Mouse (Mus musculus) gastrocnemius, adult 18-20 months (tissue): ENCODE measurements around the gene Alg2. TPM values are rescaled to one million over a fixed set of nuclear protein-coding genes. Genes with fewer than 3 reads are reported as not detected.
A peak's percentile ranks its signal among the peaks of the same experiment; 100 is the strongest.

ENCODE experiments used
- DNase-seq: peaks from one replicate; pipeline ENCODE4 v3.0.0; 2021; ENCODE audit warnings: low spot score
- total RNA-seq, 2 experiments: library from RNA; stranded (reverse); gene quantifications; 2 replicates each; pipeline ENCODE4 v1.2.3; 2021

Alg2 gene
- total RNA-seq, 2 experiments from 2014 or later: 7.9 to 12.0 TPM

- no peak for DNase-seq
These were observed 6.9 kb downstream of the Alg2 start for GRCm38 (mm10) chr4:47467196-47467595.

DNA sequence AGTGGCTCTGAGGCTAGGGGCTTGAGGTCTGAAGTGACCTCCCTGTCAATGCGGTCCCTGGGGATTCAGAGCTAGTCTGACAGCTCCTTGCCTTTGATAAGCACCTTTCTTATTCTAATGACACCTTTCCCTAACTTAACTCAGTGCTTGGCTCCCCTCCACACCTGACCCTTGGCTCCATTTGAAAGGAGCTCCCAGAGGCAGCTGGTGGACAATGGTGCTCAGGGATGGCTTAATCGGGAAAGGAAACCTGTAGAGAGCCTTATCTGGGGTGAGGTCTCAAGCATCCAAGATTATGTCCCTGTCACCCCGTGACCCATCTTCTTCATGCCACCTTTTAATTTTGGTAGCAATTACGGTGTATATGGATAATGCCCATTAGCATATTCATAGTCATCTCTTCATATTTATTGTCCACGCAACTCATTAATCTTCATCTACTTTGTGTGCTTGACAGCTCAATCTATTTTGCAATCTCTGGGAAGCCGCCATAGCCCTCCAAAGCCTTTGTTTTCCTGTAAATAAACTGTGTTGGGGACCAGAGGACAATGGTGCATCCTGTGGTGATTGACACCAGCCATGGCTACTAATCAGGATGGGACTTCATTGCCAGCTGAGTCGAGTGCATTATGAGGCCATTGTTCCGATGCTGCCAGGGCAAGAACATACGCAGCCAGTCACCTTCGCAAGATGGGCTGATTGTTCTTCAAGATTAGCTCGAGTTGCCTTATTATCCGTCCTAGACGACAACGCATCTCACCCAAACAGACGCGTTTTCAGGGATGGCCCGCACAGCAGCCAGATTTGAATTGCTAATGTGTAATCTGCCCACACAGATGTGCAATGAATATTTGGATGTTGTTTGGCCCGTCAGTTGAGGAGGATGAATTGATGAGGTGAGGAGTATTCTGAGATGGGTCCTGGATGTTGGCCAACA, 24.3 kb downstream of the Alg2 start:
- DNase-seq: no peak

DNA sequence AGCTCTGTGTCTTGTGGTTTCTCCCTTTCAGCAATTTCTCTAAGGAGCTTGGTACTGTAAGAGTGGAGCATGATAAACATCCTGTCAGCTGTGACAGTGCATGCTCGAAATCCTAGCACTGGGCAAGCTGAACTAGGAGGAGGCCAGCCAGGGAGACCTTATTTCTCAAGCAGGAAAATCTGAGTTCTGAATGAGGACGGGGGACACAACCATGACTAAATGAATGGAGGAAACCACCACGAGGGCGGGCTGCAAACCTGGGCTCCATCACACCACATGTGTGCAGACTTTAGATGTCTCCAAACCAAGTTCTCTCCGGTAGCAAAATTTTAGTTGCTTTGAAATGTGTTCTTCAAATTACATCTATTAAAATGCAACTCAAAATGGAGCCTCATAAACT, 25.0 kb downstream of the Alg2 start:
- no peak for DNase-seq

GRCm38 (mm10) chr4:47448526-47448925, 25.6 kb downstream of the Alg2 start:
- no peak for DNase-seq

DNA sequence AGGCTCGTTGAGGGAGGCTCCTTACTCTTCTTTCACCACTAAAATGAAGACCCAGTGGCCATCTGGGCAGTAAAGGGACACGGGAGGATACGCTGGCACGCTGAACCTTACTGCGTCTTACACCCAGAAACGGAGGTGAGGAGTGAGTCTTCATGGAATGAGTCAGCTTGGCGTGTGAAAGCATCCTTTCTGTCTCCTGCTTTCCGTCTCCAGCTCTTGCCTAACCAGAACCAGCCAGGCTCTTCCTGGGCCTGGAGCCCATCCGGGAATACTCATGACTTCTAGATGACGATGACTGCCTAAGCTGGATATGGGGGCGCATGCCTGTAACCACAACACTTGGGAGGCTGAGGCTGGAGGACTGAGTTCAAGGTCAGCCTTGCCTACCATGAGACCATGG, 33.2 kb downstream of the Alg2 start:
- DNase-seq: no peak

DNA sequence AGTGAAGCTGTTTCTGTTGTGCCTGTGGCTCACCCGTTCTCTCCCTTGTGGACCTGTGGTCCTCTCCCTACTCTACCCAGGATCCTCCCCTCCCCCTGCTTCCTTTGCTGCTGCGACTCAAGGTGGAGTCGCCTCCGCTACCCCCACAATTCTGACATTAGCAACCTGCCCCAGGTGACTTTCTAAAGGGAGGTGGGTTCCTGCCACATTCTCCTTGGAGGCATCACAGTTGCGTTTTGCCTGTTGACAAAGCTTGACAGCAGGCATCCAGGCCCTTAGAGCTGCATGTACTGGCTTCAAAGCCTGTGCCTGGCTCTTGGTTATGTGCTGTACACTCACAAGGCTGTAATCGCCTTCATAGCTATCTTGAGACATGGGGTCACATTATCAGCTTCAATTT, 35.2 kb downstream of the Alg2 start:
- no peak for DNase-seq

DNA sequence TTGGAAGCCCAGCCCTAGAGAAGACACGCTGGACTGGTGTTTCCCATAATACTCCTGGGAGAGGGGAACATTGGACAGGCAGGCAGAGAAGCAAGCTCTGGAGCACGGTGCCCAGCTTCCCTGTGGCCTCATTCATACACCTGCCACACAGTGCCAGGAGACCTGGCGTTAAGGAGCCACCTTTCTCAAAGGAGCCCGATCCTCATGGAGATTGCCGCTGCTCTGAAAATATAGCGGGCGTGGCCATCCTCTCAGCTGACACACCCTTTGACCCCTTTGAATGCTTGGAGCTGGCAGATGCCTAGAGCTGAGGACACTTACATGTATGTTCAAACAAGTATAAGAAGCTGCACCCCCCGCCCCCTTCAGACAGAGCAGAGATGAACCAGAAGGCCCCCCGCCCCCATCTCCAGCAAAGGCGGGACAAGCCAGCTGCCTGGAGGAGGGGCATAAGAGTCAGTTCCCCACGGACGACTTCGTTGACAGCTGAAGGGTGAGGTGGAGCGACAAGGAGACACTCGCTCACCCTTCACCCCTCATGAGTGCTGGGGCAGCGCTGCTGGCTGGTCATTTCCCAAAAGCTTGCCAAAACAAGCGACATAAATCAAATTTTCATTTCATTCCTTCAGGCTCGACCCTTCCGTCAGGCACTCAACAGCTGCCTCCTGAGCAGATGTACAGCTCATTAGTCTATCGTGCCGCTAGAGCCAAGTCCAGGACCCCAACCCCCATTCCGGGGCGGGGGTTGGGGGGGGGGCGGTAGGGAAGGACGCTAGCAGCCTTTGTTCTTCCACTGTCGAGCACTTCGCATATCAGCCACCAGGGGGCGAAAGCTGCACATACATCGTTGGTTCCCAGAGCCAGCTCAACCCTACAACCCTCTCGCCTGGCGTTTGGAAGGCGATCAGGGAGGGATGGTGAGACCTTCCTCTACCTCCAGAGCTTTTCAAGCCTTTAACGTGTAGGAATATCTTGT, 36.5 kb downstream of the Alg2 start:
- DNase-seq: peak; percentile 80

GRCm38 (mm10) chr4:47435566-47436360, 38.4 kb downstream of the Alg2 start:
- DNase-seq: no peak

- DNase-seq: no peak
These were observed 39.0 kb downstream of the Alg2 start for GRCm38 (mm10) chr4:47435131-47435530.

DNA sequence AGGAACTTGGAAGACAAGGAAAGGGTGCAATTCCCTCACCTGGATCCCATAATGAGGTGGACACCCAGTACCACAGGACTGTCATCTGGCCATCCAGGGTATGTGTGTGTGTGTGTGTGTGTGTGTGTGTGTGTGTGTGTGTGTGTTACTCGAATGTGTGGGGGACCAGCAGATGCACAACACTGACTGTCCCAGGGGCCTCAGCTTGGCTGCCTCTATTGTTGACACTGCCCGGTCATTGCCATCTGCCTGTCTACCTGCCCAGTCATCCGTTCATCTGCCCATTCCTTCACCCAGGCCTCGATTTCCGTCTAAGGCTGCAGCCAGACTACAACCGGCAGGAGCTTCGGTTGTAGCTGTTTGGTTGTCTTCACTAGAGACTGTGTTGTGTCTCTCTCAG, 41.4 kb downstream of the Alg2 start:
- DNase-seq: no peak

DNA sequence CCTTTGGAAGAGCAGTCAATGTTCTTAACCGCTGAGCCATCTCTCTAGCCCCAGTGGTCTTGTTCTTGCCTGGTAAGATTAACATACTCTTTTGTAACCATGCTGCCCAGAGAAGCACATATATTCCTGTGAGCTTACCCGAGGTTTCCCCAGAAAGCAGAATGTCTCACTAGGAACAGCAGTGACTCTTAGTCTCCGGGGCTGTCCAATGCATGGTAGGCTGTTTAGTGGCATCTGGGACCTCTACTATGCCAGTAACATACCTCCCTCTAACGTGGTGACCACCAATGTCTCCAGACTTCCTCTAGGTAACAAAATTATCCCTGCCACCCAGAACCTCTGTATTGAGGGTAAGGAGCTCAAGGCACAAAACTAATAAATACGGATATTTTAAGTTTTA, 43.1 kb downstream of the Alg2 start:
- no peak for DNase-seq

DNA sequence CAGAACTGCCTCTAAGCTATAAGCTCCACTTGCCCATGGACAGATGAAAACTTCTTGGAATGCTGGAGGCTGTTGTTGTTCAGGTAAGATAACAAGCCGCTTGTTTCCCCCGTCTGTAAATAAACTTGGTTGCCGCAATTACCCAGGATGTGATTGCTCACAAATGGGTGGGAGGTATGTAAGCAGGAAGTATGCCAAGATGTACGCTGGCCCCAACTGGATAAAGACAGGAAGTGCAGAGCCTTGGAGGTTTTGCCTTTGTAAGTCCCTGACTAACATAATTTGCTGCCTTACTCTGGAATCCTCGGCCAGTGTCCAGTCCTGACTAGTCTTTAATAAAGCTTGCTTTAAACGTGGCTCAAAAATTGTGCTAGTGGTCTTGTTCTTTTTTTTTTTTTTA, 43.6 kb downstream of the Alg2 start:
- DNase-seq: no peak

DNA sequence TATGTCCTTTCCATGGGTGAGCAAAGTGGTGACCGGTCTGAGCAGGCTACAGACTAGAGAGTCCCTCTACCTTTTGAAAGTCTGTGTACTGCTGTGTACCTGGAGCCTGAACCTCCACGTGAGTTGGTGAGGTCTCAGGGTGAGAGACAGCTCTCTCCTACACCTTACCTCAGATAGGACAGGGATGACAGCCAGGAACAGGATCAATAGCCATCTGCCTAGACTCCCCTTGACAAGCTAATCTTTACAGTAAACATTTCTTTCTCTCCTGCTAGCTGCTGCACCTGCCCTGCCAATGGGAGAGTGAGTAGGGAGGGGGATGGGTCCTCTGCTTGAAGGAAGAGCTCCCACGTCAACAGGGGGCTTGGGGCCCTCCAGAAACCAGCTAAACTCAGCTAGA, 46.5 kb downstream of the Alg2 start:
- DNase-seq: no peak

DNA sequence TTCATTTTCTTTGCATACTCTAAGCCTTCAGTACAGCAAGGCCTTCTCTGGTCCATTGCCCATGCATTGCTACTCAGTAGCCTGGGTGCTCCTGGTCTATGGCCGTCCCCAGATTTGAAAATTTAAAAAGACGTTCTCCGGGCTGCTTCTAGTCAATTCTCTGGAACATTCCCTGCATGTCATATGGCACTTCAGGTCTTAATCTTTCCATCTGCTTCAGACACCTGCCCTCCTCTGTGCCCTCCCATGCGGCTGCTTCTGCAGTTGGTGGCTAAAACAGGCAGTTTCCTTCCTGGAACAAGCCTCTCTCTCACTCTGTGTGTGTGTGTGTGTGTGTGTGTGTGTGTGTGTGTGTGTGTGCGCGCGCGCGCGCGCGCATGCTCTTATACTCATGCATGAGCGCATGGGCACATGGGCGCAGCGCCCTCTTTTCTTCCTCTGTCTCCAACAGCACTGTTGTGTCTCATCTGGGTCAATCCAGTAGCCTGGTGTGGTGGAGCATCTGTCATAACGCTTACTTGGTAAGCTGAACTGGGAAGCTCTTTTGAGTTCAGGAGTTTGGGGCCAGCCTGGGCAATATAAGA, 48.8 kb downstream of the Alg2 start:
- no peak for DNase-seq

- no peak for DNase-seq
These were observed 49.8 kb downstream of the Alg2 start for GRCm38 (mm10) chr4:47424376-47424775.

DNA sequence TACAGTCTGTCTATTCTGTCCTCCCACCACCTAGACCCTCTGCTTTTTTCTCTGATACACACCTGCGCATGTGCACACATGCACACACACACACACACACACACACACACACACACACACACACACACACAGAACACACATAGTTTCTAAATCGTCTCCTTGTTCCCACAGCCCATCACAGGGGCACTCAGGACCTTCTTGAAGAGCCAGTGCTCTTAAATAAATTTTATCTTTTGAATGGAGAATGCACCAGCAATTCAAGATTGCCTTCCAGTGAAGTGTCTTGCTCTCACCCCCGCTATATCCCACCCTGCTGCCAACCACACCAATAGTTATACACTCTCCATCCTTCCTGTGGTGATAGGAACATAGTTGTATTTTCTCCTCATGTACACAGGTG, 51.2 kb downstream of the Alg2 start:
- DNase-seq: no peak

- DNase-seq: no peak
These were observed 51.9 kb downstream of the Alg2 start for GRCm38 (mm10) chr4:47422194-47422593.

GRCm38 (mm10) chr4:47420191-47420590, 53.9 kb downstream of the Alg2 start:
- no peak for DNase-seq

- DNase-seq: no peak
These were observed 54.7 kb downstream of the Alg2 start for GRCm38 (mm10) chr4:47419268-47419973.

GRCm38 (mm10) chr4:47417871-47418270, 56.3 kb downstream of the Alg2 start:
- no peak for DNase-seq
